Mouse (Mus musculus): ENCODE measurements around the gene Rcbtb2. TPM values are rescaled to one million over a fixed set of nuclear protein-coding genes. Genes with fewer than 3 reads are reported as not detected.

Gene Rcbtb2
- polyA plus RNA-seq, 1 experiment from 2014 or later = 64.0 TPM

DNA sequence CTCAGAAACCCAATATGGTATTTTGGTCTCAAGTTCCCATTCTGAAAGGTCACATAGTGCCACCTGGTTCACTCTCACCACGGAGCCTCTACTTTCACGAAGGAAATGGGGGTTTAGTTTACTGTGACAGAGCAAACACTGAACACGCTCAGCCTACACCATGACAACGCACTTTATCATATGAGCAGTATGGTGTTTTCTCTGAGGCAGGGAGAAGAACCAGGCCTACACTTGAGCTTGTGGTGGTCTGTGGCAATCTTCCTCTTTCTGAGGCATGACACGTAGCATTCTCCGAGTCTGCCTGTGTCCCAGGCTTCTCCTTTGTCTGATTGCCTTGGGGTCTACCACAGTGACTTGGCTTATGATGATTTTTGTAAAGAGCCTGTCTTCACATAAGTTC, 53.0 kb downstream of the Rcbtb2 start:
- no peak overlapping the region for H3K4me3 ChIP-seq (replicated peaks; ENCODE audit: low read length)
- no peak overlapping the region for H3K4me2 ChIP-seq (replicated peaks)
- DNase-seq (ENCODE audit: low spot score) (no peak), ATAC-seq (ENCODE audit: low FRiP score) (no peak)
- peaks cover 80% of the 10 kb centered on the region for H3K36me3 ChIP-seq (replicated peaks; ENCODE audit: control insufficient read depth, insufficient read depth)
- no peaks in the 10 kb centered on the region for H3K27me3 ChIP-seq (ENCODE audit: control insufficient read depth, insufficient read depth, low read length)
- H3K27ac ChIP-seq = no peak overlapping the region
- WGBS = 89% methylated on average over 6 of the region's 6 CpGs
- no peaks in the 10 kb centered on the region for H3K9me3 ChIP-seq (ENCODE audit: control insufficient read depth, low read length)
- 0 out of 2 replicates have a peak, but pooled peaks cover 5% of the 10 kb centered on the region for H3K4me1 ChIP-seq (replicated peaks; ENCODE audit: control insufficient read depth, insufficient read depth, low read length)
- no peak overlapping the region for H3K9ac ChIP-seq

GRCm38 (mm10) chr14:73176266-73176665, 53.4 kb downstream of the Rcbtb2 start:
- Histone ChIP-seq H3K9ac (no peak overlapping the region), H3K4me1 (replicated peaks; ENCODE audit: control insufficient read depth, insufficient read depth, low read length) (0 out of 2 replicates have a peak, but pooled peaks cover 5% of the 10 kb centered on the region), H3K27ac (no peak overlapping the region), H3K9me3 (ENCODE audit: control insufficient read depth, low read length) (no peaks in the 10 kb centered on the region), H3K4me3 (replicated peaks; ENCODE audit: low read length) (no peak overlapping the region), H3K4me2 (replicated peaks) (no peak overlapping the region), H3K27me3 (ENCODE audit: control insufficient read depth, insufficient read depth, low read length) (no peaks in the 10 kb centered on the region), H3K36me3 (replicated peaks; ENCODE audit: control insufficient read depth, insufficient read depth) (peaks cover 79% of the 10 kb centered on the region)
- DNase-seq (ENCODE audit: low spot score) (no peak), ATAC-seq (ENCODE audit: low FRiP score) (no peak)
- 86% methylated on average over 5 of the region's 5 CpGs for WGBS

DNA sequence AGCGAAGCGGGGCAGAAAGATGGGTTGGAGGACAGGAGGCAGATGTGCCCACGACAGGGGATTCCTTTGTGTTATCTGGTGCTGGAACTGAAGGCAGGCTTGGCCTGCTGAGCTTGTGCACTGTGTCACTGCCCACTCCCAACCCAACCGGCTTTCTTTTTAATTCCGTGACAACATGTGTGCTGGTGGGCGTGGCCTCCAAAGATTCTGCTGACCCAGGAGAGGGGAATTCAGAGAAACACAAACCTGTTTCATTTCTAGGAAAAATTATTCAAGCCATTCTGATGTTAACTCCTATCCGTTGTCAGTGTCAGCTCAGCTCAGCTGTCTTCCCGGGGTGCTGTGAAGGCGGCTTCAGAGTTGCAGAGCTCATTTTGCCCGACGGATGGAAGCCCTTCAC, 55.1 kb downstream of the Rcbtb2 start:
- Histone ChIP-seq H3K9ac (no peak overlapping the region), H3K4me3 (replicated peaks; ENCODE audit: low read length) (no peak overlapping the region), H3K4me1 (replicated peaks; ENCODE audit: control insufficient read depth, insufficient read depth, low read length) (0 out of 2 replicates have a peak, but pooled peaks cover 5% of the 10 kb centered on the region), H3K4me2 (replicated peaks) (no peak overlapping the region), H3K36me3 (replicated peaks; ENCODE audit: control insufficient read depth, insufficient read depth) (peaks cover 76% of the 10 kb centered on the region), H3K27me3 (ENCODE audit: control insufficient read depth, insufficient read depth, low read length) (no peaks in the 10 kb centered on the region), H3K9me3 (ENCODE audit: control insufficient read depth, low read length) (no peaks in the 10 kb centered on the region), H3K27ac (no peak overlapping the region)
- WGBS = 82% methylated on average over 11 of the region's 11 CpGs
- DNase-seq (ENCODE audit: low spot score) (no peak), ATAC-seq (ENCODE audit: low FRiP score) (no peak)

GRCm38 (mm10) chr14:73179221-73179681, 56.4 kb downstream of the Rcbtb2 start:
- Histone ChIP-seq H3K9me3 (ENCODE audit: control insufficient read depth, low read length) (no peaks in the 10 kb centered on the region), H3K27me3 (ENCODE audit: control insufficient read depth, insufficient read depth, low read length) (no peaks in the 10 kb centered on the region), H3K9ac (no peak overlapping the region), H3K4me3 (replicated peaks; ENCODE audit: low read length) (no peak overlapping the region), H3K36me3 (replicated peaks; ENCODE audit: control insufficient read depth, insufficient read depth) (peaks cover 72% of the 10 kb centered on the region), H3K4me1 (replicated peaks; ENCODE audit: control insufficient read depth, insufficient read depth, low read length) (0 out of 2 replicates have a peak, but pooled peaks cover 5% of the 10 kb centered on the region), H3K27ac (no peak overlapping the region), H3K4me2 (replicated peaks) (no peak overlapping the region)
- DNase-seq (ENCODE audit: low spot score) = no peak
- no peak for ATAC-seq (ENCODE audit: low FRiP score)
- 79% methylated on average over 4 of the region's 4 CpGs for WGBS

DNA sequence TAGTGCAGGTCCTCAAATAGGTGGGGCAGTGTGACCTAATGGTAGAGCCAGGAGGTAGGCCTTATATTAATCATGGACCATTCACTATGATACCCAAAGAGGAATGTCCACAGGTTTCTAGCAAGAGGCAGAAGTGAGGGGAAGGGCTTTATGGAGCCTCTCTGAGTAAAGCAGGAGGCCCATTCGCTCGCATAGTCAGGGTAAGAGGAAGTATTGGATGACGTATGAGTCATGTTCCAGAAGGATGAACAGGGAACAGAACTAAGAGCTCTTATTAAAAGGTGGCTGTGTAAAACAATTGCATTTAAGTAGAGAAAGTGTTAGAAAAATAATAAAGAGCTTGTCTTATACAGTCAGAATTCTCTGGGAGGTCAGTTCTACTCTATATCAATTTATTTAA, 57.8 kb downstream of the Rcbtb2 start:
- H3K4me1 ChIP-seq (replicated peaks; ENCODE audit: control insufficient read depth, insufficient read depth, low read length) = no peaks in the 10 kb centered on the region
- DNase-seq (ENCODE audit: low spot score) (no peak), ATAC-seq (ENCODE audit: low FRiP score) (no peak)
- no peak overlapping the region for H3K27ac ChIP-seq
- H3K9ac ChIP-seq = no peak overlapping the region
- H3K9me3 ChIP-seq (ENCODE audit: control insufficient read depth, low read length) = peaks cover 4% of the 10 kb centered on the region; the same call in 1 of the 2 replicates
- H3K4me2 ChIP-seq (replicated peaks) = no peak overlapping the region
- H3K36me3 ChIP-seq (replicated peaks; ENCODE audit: control insufficient read depth, insufficient read depth) = peaks cover 73% of the 10 kb centered on the region
- no peak overlapping the region for H3K4me3 ChIP-seq (replicated peaks; ENCODE audit: low read length)
- no peaks in the 10 kb centered on the region for H3K27me3 ChIP-seq (ENCODE audit: control insufficient read depth, insufficient read depth, low read length)
- WGBS = 80% methylated on average over 3 of the region's 3 CpGs

DNA sequence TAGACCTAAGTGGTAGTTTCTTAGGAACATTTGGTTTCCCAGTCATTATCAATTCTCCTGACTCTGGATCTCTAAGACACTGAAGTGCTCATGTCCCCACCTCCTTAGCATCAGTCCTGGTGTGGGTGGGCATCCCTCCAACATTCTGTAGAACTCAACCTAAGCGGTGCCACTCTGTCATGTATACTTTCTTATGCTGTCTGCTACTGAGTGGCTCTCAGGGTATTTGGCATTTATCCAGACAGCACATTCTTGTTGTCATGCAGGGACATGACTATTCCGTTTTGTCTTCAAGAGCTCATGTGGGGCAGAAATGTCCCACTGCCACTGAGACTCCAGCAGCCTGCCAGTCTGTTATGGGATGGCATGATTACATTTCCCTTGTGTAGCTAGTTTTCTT, 58.3 kb downstream of the Rcbtb2 start:
- Histone ChIP-seq H3K4me3 (replicated peaks; ENCODE audit: low read length) (no peak overlapping the region), H3K36me3 (replicated peaks; ENCODE audit: control insufficient read depth, insufficient read depth) (peaks cover 73% of the 10 kb centered on the region), H3K9ac (no peak overlapping the region), H3K27ac (no peak overlapping the region), H3K4me1 (replicated peaks; ENCODE audit: control insufficient read depth, insufficient read depth, low read length) (no peaks in the 10 kb centered on the region), H3K27me3 (ENCODE audit: control insufficient read depth, insufficient read depth, low read length) (no peaks in the 10 kb centered on the region), H3K9me3 (ENCODE audit: control insufficient read depth, low read length) (peaks cover 4% of the 10 kb centered on the region; the same call in 1 of the 2 replicates), H3K4me2 (replicated peaks) (no peak overlapping the region)
- ATAC-seq (ENCODE audit: low FRiP score) = peak; percentile 51
- WGBS = 55% methylated on average over 2 of the region's 2 CpGs
- peak; percentile 52 for DNase-seq (ENCODE audit: low spot score)

- no peak for ATAC-seq (ENCODE audit: low FRiP score)
- Histone ChIP-seq H3K9ac (no peak overlapping the region), H3K27ac (no peak overlapping the region), H3K27me3 (ENCODE audit: control insufficient read depth, insufficient read depth, low read length) (no peaks in the 10 kb centered on the region), H3K4me2 (replicated peaks) (no peak overlapping the region), H3K9me3 (ENCODE audit: control insufficient read depth, low read length) (peaks cover 4% of the 10 kb centered on the region; the same call in 1 of the 2 replicates), H3K4me1 (replicated peaks; ENCODE audit: control insufficient read depth, insufficient read depth, low read length) (no peaks in the 10 kb centered on the region), H3K4me3 (replicated peaks; ENCODE audit: low read length) (no peak overlapping the region), H3K36me3 (replicated peaks; ENCODE audit: control insufficient read depth, insufficient read depth) (peaks cover 43% of the 10 kb centered on the region)
- no peak for DNase-seq (ENCODE audit: low spot score)
- 90% methylated on average over 7 of the region's 7 CpGs for WGBS
Observed at GRCm38 (mm10) chr14:73186875-73187274, 64.0 kb downstream of the Rcbtb2 start.

- ATAC-seq (ENCODE audit: low FRiP score) = no peak
- no peak overlapping the region for H3K27ac ChIP-seq
- peaks cover 37% of the 10 kb centered on the region for H3K36me3 ChIP-seq (replicated peaks; ENCODE audit: control insufficient read depth, insufficient read depth)
- no peak overlapping the region for H3K4me2 ChIP-seq (replicated peaks)
- DNase-seq (ENCODE audit: low spot score) = no peak
- no peaks in the 10 kb centered on the region for H3K27me3 ChIP-seq (ENCODE audit: control insufficient read depth, insufficient read depth, low read length)
- no peaks in the 10 kb centered on the region for H3K9me3 ChIP-seq (ENCODE audit: control insufficient read depth, low read length)
- H3K4me3 ChIP-seq (replicated peaks; ENCODE audit: low read length) = no peak overlapping the region
- H3K9ac ChIP-seq = no peak overlapping the region
- no peaks in the 10 kb centered on the region for H3K4me1 ChIP-seq (replicated peaks; ENCODE audit: control insufficient read depth, insufficient read depth, low read length)
- 73% methylated on average over 5 of the region's 5 CpGs for WGBS
Observed at GRCm38 (mm10) chr14:73199058-73199457, 76.2 kb downstream of the Rcbtb2 start.

DNA sequence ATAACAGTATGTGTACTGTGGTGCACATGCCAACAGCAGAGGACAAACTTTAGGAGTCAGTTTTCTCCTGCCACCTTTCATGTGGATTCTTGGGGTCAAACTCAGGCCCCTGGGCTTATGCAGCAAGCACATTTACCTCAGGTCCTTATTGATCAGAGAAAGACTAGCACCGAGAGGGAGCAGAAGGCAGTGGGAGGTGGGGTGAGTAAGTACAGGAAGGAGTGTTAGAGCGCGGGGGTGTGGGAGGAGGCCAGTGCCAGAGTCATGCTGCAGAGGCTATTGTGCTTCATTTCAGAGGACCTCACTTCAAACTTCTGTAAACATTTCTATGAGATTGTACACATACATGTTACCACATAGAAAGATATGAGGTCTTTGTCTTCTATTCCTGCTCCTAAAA, 78.6 kb downstream of the Rcbtb2 start:
- DNase-seq (ENCODE audit: low spot score) (no peak), ATAC-seq (ENCODE audit: low FRiP score) (no peak)
- 84% methylated on average over 3 of the region's 3 CpGs for WGBS
- Histone ChIP-seq H3K4me2 (replicated peaks) (no peak overlapping the region), H3K9me3 (ENCODE audit: control insufficient read depth, low read length) (no peaks in the 10 kb centered on the region), H3K27me3 (ENCODE audit: control insufficient read depth, insufficient read depth, low read length) (no peaks in the 10 kb centered on the region), H3K27ac (no peak overlapping the region), H3K36me3 (replicated peaks; ENCODE audit: control insufficient read depth, insufficient read depth) (peaks cover 33% of the 10 kb centered on the region), H3K4me1 (replicated peaks; ENCODE audit: control insufficient read depth, insufficient read depth, low read length) (no peaks in the 10 kb centered on the region), H3K4me3 (replicated peaks; ENCODE audit: low read length) (no peak overlapping the region), H3K9ac (no peak overlapping the region)

DNA sequence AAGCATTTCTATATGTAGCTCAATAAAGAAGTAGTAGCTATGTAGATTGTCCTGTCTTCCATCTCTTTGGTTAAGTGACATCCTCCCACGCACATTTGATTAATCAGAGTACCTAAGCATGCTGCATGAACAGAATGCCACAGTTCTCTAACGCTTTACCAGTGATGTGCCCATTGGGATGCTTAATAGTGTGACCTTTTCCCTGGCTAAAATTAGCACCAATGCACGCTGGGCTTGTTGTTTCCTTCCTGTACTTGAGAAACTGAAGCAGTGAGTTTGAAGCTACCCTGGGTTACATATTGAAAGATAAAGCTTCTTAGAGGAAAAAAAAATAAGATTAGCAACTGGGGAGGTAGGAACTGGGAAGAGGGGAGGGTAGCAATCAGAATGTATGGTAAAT, 81.2 kb downstream of the Rcbtb2 start:
- H3K4me3 ChIP-seq (replicated peaks; ENCODE audit: low read length) = no peak overlapping the region
- no peak overlapping the region for H3K27ac ChIP-seq
- H3K9me3 ChIP-seq (ENCODE audit: control insufficient read depth, low read length) = no peaks in the 10 kb centered on the region
- H3K4me2 ChIP-seq (replicated peaks) = no peak overlapping the region
- DNase-seq (ENCODE audit: low spot score) (no peak), ATAC-seq (ENCODE audit: low FRiP score) (no peak)
- no peak overlapping the region for H3K9ac ChIP-seq
- peaks cover 20% of the 10 kb centered on the region for H3K36me3 ChIP-seq (replicated peaks; ENCODE audit: control insufficient read depth, insufficient read depth)
- WGBS = 73% methylated on average over 3 of the region's 3 CpGs
- no peaks in the 10 kb centered on the region for H3K27me3 ChIP-seq (ENCODE audit: control insufficient read depth, insufficient read depth, low read length)
- no peaks in the 10 kb centered on the region for H3K4me1 ChIP-seq (replicated peaks; ENCODE audit: control insufficient read depth, insufficient read depth, low read length)

Data from hindbrain, embryonic 14.5 days (tissue).